Mouse (Mus musculus) spleen, adult 12 weeks (tissue): Measurements from ENCODE around the gene Nsun2.
"Not testable (repeated sequence)": the region's sequence is repeated elsewhere in the genome, so short reads cannot be mapped to it uniquely, and the experiment has no call there.

Experiments
- DNase-seq: peaks from one replicate; pipeline ENCODE4 v3.0.0; 2022; ENCODE audit warnings: low spot score

Nsun2 gene

GRCm38 (mm10) chr13:69592226-69592625 lies 58.7 kb downstream of the Nsun2 start:
- DNase-seq, result no peak

- DNase-seq, result no peak
Measured at GRCm38 (mm10) chr13:69593453-69593852, 59.9 kb downstream of the Nsun2 start.

DNA sequence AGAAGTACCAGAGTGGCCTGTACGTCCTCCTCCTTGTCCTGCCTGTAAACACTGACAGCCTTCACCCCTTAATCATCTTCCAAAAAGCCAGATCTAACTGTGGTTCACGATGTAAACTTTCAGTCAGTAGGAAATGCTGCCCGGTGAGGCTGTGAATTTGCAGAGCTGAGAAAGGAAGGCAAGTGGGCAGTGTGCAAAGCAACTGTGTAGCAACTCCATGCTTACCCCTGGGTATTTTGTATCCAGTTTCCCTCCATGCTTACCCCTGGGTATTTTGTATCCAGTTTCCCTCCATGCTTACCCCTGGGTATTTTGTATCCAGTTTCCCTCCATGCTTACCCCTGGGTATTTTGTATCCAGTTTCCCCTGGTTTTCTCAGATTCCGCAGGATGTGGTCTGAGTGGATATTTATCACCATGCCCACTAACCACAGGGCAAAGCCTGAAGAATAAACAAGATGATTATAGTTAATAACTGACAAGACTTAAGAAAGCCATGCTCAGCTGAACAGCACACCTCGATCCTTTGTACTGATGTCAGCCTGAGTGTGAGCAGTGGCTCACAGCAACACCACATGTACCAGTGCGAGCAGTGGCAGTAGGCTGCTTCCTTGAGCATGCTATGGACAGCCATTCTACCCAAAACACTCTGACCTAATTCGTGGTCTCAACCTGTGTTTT lies 61.2 kb downstream of the Nsun2 start:
- DNase-seq, result no peak

GRCm38 (mm10) chr13:69595911-69596310 lies 62.4 kb downstream of the Nsun2 start:
- DNase-seq, result no peak

GRCm38 (mm10) chr13:69596515-69596914 lies 63.0 kb downstream of the Nsun2 start:
- no peak for DNase-seq

DNA sequence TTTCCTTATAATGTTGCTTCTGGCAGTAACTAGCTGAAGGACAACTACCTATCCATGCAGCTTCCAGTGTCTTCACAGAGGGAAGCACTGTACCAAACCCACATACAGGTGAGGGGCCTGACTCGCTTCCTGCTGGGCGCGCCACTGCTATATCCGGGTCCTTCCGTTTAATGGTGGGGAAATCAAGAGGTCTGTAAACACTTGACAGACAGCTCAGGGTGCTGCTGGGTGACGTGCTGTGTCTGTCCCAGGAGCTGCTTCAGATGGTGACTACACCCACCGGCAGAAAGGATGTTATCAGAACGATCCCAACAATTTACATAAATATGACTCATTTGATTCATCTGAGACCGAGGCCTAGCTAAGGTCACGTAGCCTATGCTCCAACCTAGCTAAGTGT lies 65.3 kb downstream of the Nsun2 start:
- no peak for DNase-seq

DNA sequence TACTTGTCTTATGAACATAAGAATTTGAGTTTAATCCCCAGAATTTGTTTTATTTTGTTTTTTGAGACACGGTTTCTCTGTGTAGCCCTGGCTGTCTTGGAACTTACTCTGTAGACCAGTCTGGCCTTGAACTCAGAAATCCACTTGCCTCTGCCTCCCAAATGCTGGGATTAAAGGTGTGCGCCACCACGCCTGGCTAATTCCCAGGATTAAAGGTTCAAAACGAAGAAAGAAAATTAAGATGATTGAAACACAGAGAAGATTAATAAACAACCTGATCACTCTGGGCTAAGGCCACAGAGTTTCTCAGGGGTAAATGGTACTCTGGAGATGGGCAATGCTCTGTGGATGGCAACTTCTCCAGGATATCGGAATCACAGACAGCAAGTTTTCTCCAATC lies 67.3 kb downstream of the Nsun2 start:
- DNase-seq, result not testable (repeated sequence)

- DNase-seq, result no peak
Measured at GRCm38 (mm10) chr13:69601321-69601720, 67.8 kb downstream of the Nsun2 start.

DNA sequence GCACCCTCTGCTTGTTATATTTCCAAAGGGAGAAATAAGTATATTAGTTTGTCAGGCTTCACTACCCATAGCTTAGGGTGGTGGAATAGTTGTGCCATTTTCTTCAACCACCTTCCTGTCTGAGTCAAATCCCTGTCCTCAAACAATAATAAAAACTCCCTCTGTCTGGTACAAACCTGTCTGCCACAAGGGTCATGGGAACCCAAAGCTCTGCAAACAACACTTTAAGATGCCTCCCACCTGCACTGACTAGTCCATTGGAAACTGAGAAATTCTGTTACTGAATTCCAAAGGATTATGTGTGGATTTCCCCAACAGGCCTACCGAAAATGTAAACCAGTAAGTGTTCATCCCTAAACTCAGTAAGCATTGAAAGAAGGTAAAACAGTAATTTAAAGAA lies 71.1 kb downstream of the Nsun2 start:
- DNase-seq, result no peak

DNA sequence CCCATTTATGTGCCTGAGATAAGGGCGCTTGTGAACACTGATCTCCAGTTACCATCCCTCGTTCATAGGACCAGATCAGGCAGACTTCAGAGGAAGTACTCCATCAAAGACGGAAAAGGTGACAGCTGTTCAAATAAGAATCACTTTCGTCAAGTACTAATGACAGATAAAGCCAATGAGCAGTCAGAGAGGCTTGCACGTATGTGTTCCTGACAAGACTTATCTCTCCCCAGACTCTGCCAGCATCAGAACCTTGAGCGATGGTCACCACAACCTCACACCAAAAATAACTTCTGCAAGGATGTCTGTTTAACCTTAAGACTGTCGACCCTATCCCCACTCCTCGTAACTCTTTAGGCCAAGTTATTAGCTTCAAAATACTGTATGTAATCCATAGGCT lies 75.2 kb downstream of the Nsun2 start:
- DNase-seq, result no peak

DNA sequence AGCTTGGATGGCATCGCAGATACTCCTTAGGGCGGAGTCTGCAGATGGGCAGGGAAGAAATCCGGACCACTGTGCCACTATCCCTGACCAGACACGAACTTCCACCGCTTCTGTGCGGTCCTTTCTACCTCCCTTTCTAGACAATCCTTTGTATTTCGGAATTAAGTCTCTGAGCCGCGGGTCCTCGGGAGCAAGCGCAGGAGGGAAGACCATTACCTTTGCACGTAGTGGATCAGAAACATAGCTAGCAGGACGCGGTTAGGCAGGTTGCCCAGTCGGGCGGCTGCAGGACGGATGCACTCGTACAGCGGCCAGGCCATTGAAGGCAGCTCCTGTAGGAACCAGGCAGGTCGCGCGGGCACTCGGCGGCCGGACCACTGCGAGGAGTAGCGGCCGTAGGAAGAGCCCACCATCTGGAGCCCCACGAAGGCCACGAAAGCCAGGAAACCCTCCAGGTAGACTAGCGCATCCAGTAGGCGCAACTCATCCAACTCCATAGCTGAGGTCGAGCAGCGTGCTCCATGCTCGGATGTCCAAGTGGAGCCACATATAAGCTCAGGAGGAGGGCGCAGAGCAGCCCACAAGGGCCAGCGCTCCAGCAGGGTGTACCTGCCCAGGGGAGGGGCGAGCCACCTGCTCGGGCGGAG lies 77.3 kb downstream of the Nsun2 start:
- peak; percentile 1 for DNase-seq

DNA sequence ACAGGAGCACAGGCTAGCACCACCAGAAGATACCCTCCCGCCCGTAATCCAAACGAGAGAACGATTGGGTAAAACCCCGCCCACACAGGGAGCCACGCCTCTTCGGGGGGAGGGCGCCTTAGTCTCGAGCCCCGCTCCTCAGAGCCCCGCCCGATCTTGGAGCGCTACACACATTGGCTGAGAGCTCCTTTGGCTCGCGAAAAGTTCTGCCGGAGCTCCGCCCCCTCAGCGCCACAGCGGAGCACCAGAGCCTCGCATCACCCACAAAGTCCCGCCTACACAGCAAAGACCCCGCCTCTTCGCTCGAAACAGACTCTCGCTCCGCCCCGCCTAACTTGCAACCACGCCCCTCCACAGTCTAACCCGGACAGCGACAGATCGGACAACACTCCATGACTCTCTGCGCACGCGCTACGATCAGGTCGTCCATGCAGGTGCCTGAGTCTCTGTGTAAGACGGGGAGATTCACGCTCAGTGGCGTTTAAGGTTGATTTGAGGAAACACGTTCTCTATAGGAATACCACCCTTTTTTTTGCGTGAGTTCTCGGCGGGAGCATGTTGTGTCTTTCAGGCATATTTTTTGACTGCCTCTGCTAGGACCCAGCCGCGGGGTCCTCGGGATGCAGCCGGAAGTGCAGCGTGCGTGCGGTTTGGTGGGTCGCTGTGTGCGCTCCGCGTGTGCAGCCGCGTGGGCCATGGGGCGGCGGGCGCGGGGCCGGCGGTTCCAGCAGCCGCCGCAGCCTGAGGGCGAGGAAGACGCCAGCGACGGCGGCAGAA lies 78.0 kb downstream of the Nsun2 start, which contains the start of gene Srd5a1:
Gene Srd5a1, minus strand, starts transcription at position 45 of the 777 bp plus-strand sequence.
- DNase-seq, result peak; percentile 100

DNA sequence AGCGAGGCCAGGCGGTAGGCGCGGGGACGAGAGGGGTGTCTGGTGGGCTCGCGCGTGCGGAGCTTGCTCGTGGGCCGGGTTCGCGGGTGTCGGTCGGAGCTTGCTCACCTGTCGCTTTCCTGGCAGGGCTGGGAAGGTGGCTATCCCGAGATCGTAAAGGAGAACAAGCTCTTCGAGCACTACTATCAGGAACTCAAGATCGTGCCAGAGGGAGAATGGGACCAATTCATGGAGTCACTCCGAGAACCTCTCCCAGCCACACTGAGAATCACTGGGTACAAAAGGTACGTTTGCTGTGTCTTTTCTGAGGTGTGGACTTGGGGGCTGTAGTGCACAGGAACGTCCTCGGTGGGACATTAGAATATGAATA lies 78.6 kb downstream of the Nsun2 start:
- DNase-seq, result no peak

DNA sequence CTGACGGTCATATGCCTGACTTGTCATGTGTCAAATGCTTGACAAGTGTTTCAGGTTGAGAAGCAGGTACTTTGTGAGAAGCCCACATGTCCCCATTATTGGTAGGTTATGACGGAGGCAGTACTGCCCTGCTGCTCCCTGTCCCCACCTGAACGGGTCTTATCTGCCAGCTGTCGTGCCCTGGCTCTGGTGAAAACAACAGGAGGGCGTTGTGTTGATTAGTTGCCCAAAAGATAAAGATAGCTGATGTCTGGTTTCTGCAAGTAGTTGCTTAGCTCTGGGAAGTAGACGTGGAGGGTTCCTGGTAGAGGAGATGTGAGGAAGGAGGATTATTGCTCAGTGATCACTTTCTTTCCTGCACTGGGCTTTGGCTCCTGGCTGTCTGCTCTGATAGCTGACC lies 83.2 kb downstream of the Nsun2 start:
- DNase-seq, result no peak

- DNase-seq, result no peak
Measured at GRCm38 (mm10) chr13:69623843-69624242, 90.3 kb downstream of the Nsun2 start.

- no peak for DNase-seq
Measured at GRCm38 (mm10) chr13:69624510-69624909, 91.0 kb downstream of the Nsun2 start.

- no peak for DNase-seq
Measured at GRCm38 (mm10) chr13:69627941-69628340, 94.4 kb downstream of the Nsun2 start.

- DNase-seq, result no peak
Measured at GRCm38 (mm10) chr13:69630576-69630975, 97.0 kb downstream of the Nsun2 start.

DNA sequence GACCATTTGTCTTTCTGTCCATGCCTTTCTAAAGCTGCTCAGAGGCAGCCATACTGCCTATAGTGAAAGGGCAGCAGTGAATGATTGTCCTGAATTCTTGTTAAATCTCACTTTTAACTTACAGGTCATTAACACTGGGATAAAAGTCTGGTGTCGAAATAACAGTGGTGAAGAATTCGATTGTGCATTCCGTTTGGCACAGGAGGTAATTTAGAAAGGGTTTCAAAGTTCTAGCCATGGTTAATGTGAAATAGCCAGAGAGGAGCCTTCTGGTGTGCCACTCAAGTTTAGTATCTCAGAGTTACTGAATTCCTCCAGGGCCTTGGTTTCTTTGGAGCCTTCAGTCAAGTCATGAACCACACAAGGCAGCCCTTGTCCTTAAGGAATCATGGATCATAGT lies 97.6 kb downstream of the Nsun2 start:
- no peak for DNase-seq

DNA sequence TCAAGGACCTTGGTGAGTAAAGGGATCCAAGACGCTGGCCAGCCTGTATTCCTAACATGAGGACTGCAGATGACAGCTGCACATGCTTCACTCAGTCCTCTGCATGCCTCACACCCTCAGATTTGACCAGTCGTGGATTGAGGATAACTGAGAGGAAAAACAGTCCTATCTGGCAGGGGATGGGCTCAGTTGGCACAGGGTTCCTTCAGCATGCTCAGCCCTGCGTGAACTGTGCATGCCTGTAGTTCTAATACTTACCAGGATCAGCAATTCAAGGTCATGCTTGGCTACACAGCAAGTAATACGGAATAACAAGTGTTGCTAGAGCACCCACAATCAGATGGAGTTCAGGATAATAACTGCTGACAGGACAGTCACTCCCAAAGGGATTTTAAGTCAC lies 98.1 kb downstream of the Nsun2 start:
- no peak for DNase-seq

DNA sequence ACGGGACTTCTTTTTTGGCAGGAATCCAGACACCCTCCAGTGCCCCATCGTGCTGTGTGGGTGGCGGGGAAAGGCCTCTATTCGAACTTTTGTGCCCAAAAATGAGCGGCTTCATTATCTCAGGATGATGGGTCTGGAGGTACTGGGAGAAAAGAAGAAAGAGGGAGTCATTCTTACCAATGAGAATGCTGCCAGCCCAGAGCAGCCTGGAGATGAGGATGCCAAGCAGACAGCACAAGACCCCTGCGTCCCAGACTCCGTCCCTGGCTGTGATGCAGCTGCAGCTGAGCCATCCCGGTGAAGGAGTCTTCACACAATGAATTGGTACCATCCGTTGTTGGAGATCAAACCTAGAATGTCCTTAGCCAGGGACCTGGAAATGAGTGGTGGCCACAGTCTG lies 100.0 kb downstream of the Nsun2 start:
- DNase-seq, result no peak

GRCm38 (mm10) chr13:69633988-69634387 lies 100.4 kb downstream of the Nsun2 start:
- DNase-seq, result no peak

DNA sequence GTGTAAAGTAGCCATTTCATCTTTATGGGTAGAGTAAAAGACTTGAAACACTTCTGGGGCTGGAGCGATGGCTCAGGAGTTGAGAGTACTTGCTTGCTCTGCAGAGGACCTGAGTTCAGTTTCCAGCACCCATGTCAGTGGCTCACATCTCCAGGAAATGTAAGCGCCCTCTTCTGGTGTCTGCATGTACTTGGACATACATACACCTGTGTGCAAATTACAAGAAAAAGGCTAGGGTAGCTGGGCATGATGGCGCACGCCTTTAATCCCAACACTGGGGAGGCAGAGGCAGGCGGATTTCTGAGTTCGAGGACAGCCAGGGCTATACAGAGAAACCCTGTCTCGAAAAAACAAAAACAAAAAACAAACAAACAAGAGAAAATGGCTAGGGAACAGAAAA lies 102.3 kb downstream of the Nsun2 start:
- not testable (repeated sequence) for DNase-seq
